Mouse (Mus musculus) midbrain, embryonic 14.5 days (tissue): ENCODE measurements around the gene Fen1. TPM values are rescaled to one million over a fixed set of nuclear protein-coding genes. Genes with fewer than 3 reads are reported as not detected.
"Not testable (repeated sequence)": the region's sequence is repeated elsewhere in the genome, so short reads cannot be mapped to it uniquely, and the experiment has no call there.

Experiments
- ATAC-seq: fragments of 200-750 bp; cut with Nextera tagmentation; 2 replicates; pipeline ENCODE4 v1.8.0; 2017; ENCODE audit warnings: moderate number of reproducible peaks, moderate library complexity; ENCODE audit not compliant: low FRiP score, low TSS enrichment
- DNase-seq: peaks from one replicate; pipeline ENCODE4 v3.0.0-alpha.2; 2015
- H3K27ac ChIP-seq: fragments of 300-500 bp; sonication (generic); replicated peaks from 2 replicates; pipeline ENCODE4 v1.5.1; 2014; ENCODE audit warnings: mild to moderate bottlenecking, low read depth, low read length, moderate library complexity
- H3K27me3 ChIP-seq: fragments of 300-500 bp; sonication (generic); 2 replicates; pipeline ENCODE4 v1.6.1; 2014; ENCODE audit warnings: low read length, control low read depth, mixed read lengths; ENCODE audit not compliant: control insufficient read depth, insufficient read depth
- H3K36me3 ChIP-seq: fragments of 300-500 bp; sonication (generic); 2 replicates; pipeline ENCODE4 v1.6.1; 2014; ENCODE audit warnings: low read length, control low read depth; ENCODE audit not compliant: control insufficient read depth, insufficient read depth
- H3K4me1 ChIP-seq: fragments of 300-500 bp; sonication (generic); 2 replicates; pipeline ENCODE4 v1.6.1; 2014; ENCODE audit warnings: mild to moderate bottlenecking, antibody characterized with exemption, low read length, control low read depth; ENCODE audit not compliant: control insufficient read depth, insufficient read depth
- H3K4me2 ChIP-seq: fragments of 300-500 bp; sonication (generic); 2 replicates; pipeline ENCODE4 v1.6.1; 2014; ENCODE audit warnings: mild to moderate bottlenecking, low read length, moderate library complexity
- H3K4me3 ChIP-seq: fragments of 300-500 bp; sonication (generic); replicated peaks from 2 replicates; pipeline ENCODE4 v1.5.1; 2014; ENCODE audit warnings: low read depth, low read length
- H3K9ac ChIP-seq: fragments of 300-500 bp; sonication (generic); replicated peaks from 2 replicates; pipeline ENCODE4 v1.6.1; 2014; ENCODE audit warnings: mild to moderate bottlenecking, low read length, moderate library complexity
- H3K9me3 ChIP-seq: fragments of 300-500 bp; sonication (generic); 2 replicates; pipeline ENCODE4 v1.6.1; 2016; ENCODE audit warnings: low read length, control low read depth, mixed read lengths; ENCODE audit not compliant: control insufficient read depth
- WGBS: fragments of 180-500 bp; shearing (Covaris S2); extraction: QIAGEN DNeasy Blood & Tissue Kit; methylation state at CpG from one replicate; pipeline ENCODE4 v1.1.7; 2014; 5-methylcytosine and 5-hydroxymethylcytosine counted together
- polyA plus RNA-seq: library from polyadenylated mRNA; unstranded; fragments of >200 nt; fragmentation: Nextera tagmentation; extraction: Ambion mirVana; gene quantifications from 2 replicates; pipeline ENCODE4 v1.2.1, GENCODE M21; 2014

Fen1 gene
- polyA plus RNA-seq, 1 experiment from 2014 or later: 31.0 TPM

DNA sequence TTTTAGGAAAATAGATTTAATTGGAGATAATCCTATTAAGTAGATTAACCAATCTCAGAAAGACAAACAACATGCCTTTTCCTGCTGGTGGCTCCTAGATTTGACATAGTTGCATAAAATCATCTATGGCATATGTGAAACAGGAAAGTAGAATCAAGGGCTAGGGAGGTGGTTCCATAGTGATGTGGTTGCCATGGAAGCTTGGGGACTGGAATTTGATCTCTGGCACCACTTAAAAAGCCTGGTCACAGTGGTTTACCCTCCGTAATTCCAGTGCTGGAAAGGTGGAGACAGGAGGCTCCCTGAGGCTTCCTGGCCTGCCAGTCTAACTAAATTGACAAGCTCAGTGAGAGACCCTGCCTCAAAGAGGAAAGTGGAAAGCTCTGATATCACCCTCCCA lies 33.5 kb downstream of the Fen1 start:
- ATAC-seq: no peak
- H3K4me2 ChIP-seq: no peak overlapping the region
- H3K36me3 ChIP-seq: no peaks in the 10 kb centered on the region
- no peak overlapping the region for H3K27ac ChIP-seq
- no peaks in the 10 kb centered on the region for H3K4me1 ChIP-seq
- no peak overlapping the region for H3K9ac ChIP-seq
- H3K9me3 ChIP-seq: no peaks in the 10 kb centered on the region
- DNase-seq: no peak
- 3% methylated on average over 1 of the region's 1 CpGs for WGBS
- no peak overlapping the region for H3K4me3 ChIP-seq
- H3K27me3 ChIP-seq: no peaks in the 10 kb centered on the region

DNA sequence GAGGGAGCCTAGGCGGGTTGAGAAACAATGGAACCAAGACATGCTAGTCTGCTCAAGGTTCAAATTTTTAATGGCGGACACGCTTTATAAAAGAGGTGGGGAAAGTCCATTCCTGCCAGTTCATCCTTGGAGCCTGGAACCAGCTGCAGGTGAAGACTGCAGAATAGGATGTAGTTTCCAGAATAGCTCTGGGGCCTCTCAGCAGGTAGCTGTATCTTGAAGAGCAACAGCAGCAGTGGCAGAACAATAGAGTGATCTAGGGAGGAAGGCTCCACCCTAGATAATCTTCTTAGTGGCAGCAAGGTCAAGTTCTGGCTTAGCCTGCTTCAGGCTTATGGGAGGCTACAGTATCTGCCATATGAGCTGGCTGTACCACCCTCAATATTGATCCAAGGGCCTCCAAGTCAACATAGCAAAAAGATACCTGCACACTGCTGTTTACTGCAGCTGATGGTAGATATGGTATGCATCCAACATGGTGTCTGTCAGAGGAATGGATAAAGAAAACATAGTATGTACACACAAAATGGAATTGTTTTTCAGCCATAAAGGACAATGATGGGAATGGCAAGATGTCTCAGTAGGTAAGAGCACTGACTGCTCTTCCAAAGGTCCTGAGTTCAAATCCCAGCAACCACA lies 34.2 kb downstream of the Fen1 start:
- H3K36me3 ChIP-seq, H3K4me2 ChIP-seq, H3K27ac ChIP-seq, ATAC-seq, H3K9ac ChIP-seq, H3K4me1 ChIP-seq, H3K27me3 ChIP-seq, DNase-seq, H3K9me3 ChIP-seq, H3K4me3 ChIP-seq: not testable (repeated sequence)
- WGBS: 84% methylated on average over 3 of the region's 3 CpGs

DNA sequence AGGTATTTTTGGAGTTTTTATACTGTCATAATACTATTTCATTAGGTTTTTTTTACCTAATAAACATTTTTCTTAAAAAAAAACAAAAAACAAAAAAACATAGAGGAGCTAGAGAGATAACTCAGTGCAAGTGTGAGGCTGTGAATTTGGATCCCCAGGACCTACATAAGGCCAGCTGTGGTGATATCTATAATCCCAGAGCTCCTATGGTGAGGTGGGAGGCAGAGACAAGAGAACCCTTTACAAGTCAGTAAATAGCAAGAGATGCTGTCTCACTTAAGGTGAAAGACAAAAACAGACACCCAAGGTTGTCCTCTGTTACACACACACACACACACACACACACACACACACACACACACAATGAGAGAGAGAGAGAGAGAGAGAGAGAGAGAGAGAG lies 34.8 kb downstream of the Fen1 start:
- Histone ChIP-seq H3K4me3 (no peak overlapping the region), H3K36me3 (no peaks in the 10 kb centered on the region), H3K27me3 (no peaks in the 10 kb centered on the region), H3K4me1 (no peaks in the 10 kb centered on the region), H3K4me2 (no peak overlapping the region), H3K9ac (no peak overlapping the region), H3K9me3 (no peaks in the 10 kb centered on the region), H3K27ac (no peak overlapping the region)
- ATAC-seq (no peak), DNase-seq (no peak)

DNA sequence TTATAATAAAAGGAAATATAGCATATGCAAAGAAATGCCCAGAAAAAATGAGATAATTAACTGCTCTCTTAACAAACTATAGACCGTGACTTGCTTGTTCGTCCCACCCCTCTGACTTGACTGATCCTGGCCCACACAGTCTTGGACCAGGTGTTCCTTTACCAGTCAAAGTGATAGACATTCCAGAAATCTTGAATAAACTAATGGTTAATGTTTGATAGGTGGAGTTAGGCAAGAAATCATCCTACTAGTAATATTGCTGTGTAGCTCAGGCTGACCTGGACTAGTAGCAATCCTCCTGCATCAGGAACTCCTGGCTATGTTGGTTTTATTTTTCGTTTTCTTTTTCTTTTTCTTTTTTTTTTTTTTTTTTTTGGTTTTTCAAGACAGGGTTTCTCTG lies 35.5 kb downstream of the Fen1 start:
- DNase-seq (no peak), ATAC-seq (no peak)
- Histone ChIP-seq H3K9ac (no peak overlapping the region), H3K27ac (no peak overlapping the region), H3K4me2 (no peak overlapping the region), H3K27me3 (no peaks in the 10 kb centered on the region), H3K4me1 (no peaks in the 10 kb centered on the region), H3K36me3 (no peaks in the 10 kb centered on the region), H3K4me3 (no peak overlapping the region), H3K9me3 (no peaks in the 10 kb centered on the region)
- 89% methylated on average over 3 of the region's 3 CpGs for WGBS

DNA sequence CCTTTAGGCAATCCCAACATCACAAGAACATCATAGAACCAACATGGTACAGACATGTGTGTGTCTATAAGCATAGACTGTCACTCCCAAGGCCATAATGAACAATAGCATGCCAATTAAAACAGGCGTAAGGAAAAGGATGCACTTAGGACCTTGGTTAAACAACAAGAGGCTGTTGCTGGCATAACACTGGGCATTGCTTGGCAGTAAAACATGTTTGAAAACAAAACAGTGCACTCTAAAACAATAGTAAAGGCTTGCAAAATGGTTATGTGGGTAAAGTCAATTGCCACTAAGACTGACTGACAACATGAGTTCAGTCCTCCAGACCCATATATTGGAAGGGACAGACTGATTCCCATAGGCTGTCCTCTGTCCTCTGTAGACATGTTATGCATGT lies 36.0 kb downstream of the Fen1 start:
- Histone ChIP-seq H3K9me3 (no peaks in the 10 kb centered on the region), H3K27ac (no peak overlapping the region), H3K9ac (no peak overlapping the region), H3K4me1 (no peaks in the 10 kb centered on the region), H3K4me3 (no peak overlapping the region), H3K27me3 (no peaks in the 10 kb centered on the region), H3K36me3 (no peaks in the 10 kb centered on the region), H3K4me2 (no peak overlapping the region)
- no peak for ATAC-seq
- 93% methylated on average over 1 of the region's 1 CpGs for WGBS
- no peak for DNase-seq

DNA sequence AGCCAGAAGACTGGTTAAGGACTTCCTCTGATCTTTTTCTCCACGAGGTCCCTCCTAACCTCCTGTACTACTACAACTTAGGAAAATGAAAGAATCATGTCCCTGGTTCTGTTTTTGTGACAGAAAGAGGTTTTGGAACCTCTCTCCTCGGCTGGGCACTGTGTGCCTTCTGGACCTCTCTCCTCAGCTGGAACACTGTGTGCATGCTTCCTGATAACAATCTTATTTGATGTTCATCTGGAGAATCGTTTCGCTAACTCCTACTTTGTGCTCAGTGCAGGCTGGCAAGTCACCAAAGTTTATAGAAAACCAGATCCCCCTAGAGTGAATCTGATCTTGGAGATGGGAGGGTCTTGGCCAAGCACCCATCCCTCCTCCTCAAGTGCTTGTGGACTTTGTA lies 36.9 kb downstream of the Fen1 start:
- H3K27ac ChIP-seq: no peak overlapping the region
- H3K9me3 ChIP-seq: no peaks in the 10 kb centered on the region
- no peaks in the 10 kb centered on the region for H3K36me3 ChIP-seq
- WGBS: 86% methylated on average over 4 of the region's 4 CpGs
- ATAC-seq (no peak), DNase-seq (no peak)
- no peak overlapping the region for H3K9ac ChIP-seq
- H3K27me3 ChIP-seq: no peaks in the 10 kb centered on the region
- H3K4me2 ChIP-seq: no peak overlapping the region
- H3K4me3 ChIP-seq: no peak overlapping the region
- H3K4me1 ChIP-seq: no peaks in the 10 kb centered on the region

DNA sequence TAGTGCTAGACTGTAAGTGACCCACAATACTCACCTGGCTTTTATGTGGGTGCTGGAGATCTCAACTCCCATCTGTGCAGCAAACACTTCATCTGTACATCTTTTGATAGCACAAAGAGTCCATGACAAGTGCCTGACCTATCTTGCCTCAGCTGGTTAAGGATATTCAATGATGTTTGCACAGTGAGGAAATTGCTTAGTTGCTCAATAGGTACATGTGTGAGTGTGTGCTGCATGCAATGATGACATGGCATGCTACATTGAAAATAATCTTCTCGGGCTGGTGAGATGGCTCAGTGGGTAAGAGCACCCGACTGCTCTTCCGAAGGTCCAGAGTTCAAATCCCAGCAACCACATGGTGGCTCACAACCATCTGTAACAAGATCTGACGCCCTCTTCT lies 38.0 kb downstream of the Fen1 start:
- not testable (repeated sequence) for H3K27me3 ChIP-seq, H3K4me2 ChIP-seq, H3K36me3 ChIP-seq, DNase-seq, H3K4me1 ChIP-seq, H3K27ac ChIP-seq, H3K4me3 ChIP-seq, H3K9me3 ChIP-seq, ATAC-seq, H3K9ac ChIP-seq
- 88% methylated on average over 4 of the region's 4 CpGs for WGBS

DNA sequence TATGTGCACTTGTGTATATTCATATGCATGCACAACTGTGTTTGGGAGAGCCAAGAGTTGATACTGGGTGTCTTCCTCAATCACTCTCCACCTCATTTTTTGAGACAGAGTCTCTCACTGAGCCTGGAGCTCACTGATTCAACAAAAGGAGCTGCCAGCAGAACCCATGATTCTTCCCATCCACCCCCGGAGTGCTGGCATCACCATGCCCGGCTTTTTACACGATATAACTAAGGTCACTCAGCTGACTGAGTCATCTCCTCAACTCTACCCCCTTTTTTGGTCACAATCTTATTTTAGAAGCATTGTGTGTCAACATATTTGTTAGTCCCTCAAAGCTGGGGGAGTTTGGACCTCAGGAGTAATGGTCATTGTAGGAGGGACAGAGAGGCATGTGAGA lies 40.1 kb downstream of the Fen1 start:
- no peak for DNase-seq
- H3K9me3 ChIP-seq: no peaks in the 10 kb centered on the region
- no peak overlapping the region for H3K27ac ChIP-seq
- no peak overlapping the region for H3K4me3 ChIP-seq
- no peaks in the 10 kb centered on the region for H3K4me1 ChIP-seq
- H3K4me2 ChIP-seq: no peak overlapping the region
- no peak overlapping the region for H3K9ac ChIP-seq
- WGBS: 89% methylated on average over 3 of the region's 3 CpGs
- ATAC-seq: no peak
- no peaks in the 10 kb centered on the region for H3K27me3 ChIP-seq
- no peaks in the 10 kb centered on the region for H3K36me3 ChIP-seq

DNA sequence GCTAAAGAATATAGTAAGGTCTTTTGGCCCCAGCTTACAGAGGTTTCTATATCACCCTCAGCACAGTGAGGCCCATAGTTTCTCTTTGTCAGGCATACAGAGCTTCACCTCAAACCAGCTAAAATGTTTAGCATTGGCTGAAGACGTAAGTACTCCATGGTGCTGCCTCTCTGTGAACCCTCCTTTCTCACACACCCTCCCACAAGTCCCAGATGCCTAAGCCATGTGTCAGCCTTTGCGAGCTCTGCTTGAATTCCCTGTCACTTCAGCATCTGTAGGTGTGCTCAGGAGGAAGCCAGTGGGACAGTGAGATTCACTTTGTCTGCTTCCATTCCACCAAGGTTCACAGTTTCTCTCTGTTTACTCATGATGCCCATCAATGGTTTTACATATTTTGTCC lies 46.2 kb downstream of the Fen1 start:
- H3K4me2 ChIP-seq: no peak overlapping the region
- no peak overlapping the region for H3K27ac ChIP-seq
- ATAC-seq: no peak
- no peaks in the 10 kb centered on the region for H3K4me1 ChIP-seq
- no peaks in the 10 kb centered on the region for H3K36me3 ChIP-seq
- H3K27me3 ChIP-seq: no peaks in the 10 kb centered on the region
- H3K4me3 ChIP-seq: no peak overlapping the region
- no peaks in the 10 kb centered on the region for H3K9me3 ChIP-seq
- no peak for DNase-seq
- H3K9ac ChIP-seq: no peak overlapping the region
- WGBS: 74% methylated on average over 2 of the region's 2 CpGs
